Comparison of ENCODE assay signal across 8 mouse cellular contexts in the genomic region with DNA sequence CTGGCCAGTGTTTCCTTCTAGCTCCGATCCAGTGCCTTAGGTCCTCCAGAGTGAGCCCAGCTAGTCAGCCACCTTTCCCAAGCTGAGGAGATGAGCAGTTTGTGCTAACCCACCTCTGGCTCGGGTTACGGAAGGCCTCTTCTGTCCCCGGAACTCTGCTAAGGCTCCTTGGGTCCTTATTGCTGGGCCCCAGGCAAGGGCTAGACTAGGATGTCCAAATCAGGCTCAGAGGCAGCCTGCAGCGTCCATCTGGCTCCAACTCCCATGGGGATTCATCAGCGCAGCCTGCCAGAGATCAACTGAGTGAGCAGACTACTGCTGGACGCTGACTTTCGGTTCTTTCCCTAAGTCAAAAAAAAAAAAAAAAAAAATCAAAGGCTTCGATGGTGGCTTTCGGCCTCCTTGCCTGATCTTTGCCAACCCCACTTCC. TPM values are rescaled to one million over a fixed set of nuclear protein-coding genes. Genes with fewer than 3 reads are reported as not detected.
A peak's percentile ranks its signal among the peaks of the same experiment; 100 is the strongest.
DNase-seq lines count a peak whose midpoint lies in the region; ATAC-seq and TF ChIP-seq lines count a peak whose summit lies in the region.

No protein-coding gene starts in this region.

- H3K4me3 ChIP-seq in gastrocnemius, adult 2 months, result peak overlapping the region; percentile 69
- peak overlapping the region; percentile 59; the same call in 1 of the 2 replicates for H3K4me3 ChIP-seq in heart, embryonic 10.5 days
- peak overlapping the region; percentile 41 for H3K4me3 ChIP-seq in liver, embryonic 13.5 days (replicated peaks)
- peak overlapping the region; percentile 11 for H3K4me3 ChIP-seq in stomach, embryonic 16.5 days (replicated peaks; ENCODE audit: low read length)

- no peaks in the 10 kb centered on the region for H3K9me3 ChIP-seq in heart, embryonic 10.5 days
- no peaks in the 10 kb centered on the region for H3K9me3 ChIP-seq in liver, embryonic 13.5 days (replicated peaks)
- no peaks in the 10 kb centered on the region for H3K9me3 ChIP-seq in stomach, embryonic 16.5 days (replicated peaks; ENCODE audit: control insufficient read depth, low read length)

- no peaks in the 10 kb centered on the region for H3K36me3 ChIP-seq in heart, embryonic 10.5 days
- H3K36me3 ChIP-seq in liver, embryonic 13.5 days, result no peaks in the 10 kb centered on the region
- no peaks in the 10 kb centered on the region for H3K36me3 ChIP-seq in stomach, embryonic 16.5 days (ENCODE audit: control insufficient read depth, insufficient read depth, low read length)

- intact Hi-C loops in gastrocnemius, adult 2 months (cut with DNase I), result no loop called here

- peaks cover 40% of the 10 kb centered on the region for H3K4me1 ChIP-seq in heart, embryonic 10.5 days
- H3K4me1 ChIP-seq in liver, embryonic 13.5 days (replicated peaks), result peaks cover 31% of the 10 kb centered on the region
- H3K4me1 ChIP-seq in stomach, embryonic 16.5 days (ENCODE audit: control insufficient read depth, insufficient read depth, low read length), result peaks cover 21% of the 10 kb centered on the region

- peak; percentile 73 for DNase-seq in gastrocnemius, adult 2 months
- no peak for DNase-seq in gastrocnemius, postnatal 10 days
- DNase-seq in cerebellum, adult 9-11 months, result peak; percentile 86
- DNase-seq in heart, embryonic 10.5 days (ENCODE audit: low spot score), result no peak
- DNase-seq in liver, embryonic 13.5 days, result no peak
- no peak for DNase-seq in urinary bladder, postnatal 4 days (ENCODE audit: low spot score in 2 of 2)
- no peak for DNase-seq in thymus, postnatal 10 days (ENCODE audit: low spot score in 2 of 2)

- no peak for TF ChIP-seq CTCF in gastrocnemius, adult 2 months (IDR thresholded peaks at IDR 0.05)

- ATAC-seq in liver, embryonic 13.5 days (ENCODE audit: low read depth), result no peak
- no peak for ATAC-seq in stomach, embryonic 16.5 days (ENCODE audit: insufficient read depth, low FRiP score)

- 1% methylated on average over 10 of the region's 10 CpGs for WGBS in heart, embryonic 10.5 days
- 2% methylated on average over 10 of the region's 10 CpGs for WGBS in liver, embryonic 13.5 days (ENCODE audit: insufficient replicate concordance)
- WGBS in stomach, embryonic 16.5 days, result 5% methylated on average over 10 of the region's 10 CpGs

- no peak overlapping the region for H3K9ac ChIP-seq in liver, embryonic 13.5 days
- H3K9ac ChIP-seq in stomach, embryonic 16.5 days (ENCODE audit: low read length), result no peak overlapping the region

- H3K4me2 ChIP-seq in liver, embryonic 13.5 days, result peak overlapping the region; percentile 59
- peak overlapping the region; percentile 42; the same call in 1 of the 2 replicates for H3K4me2 ChIP-seq in stomach, embryonic 16.5 days (ENCODE audit: low read depth, low read length)

- peaks cover 98% of the 10 kb centered on the region for H3K27me3 ChIP-seq in heart, embryonic 10.5 days (ENCODE audit: insufficient read depth, poor library complexity, severe bottlenecking)
- H3K27me3 ChIP-seq in liver, embryonic 13.5 days, result peaks cover 100% of the 10 kb centered on the region
- peaks cover 90% of the 10 kb centered on the region for H3K27me3 ChIP-seq in stomach, embryonic 16.5 days (ENCODE audit: control insufficient read depth, insufficient read depth, low read length)

- H3K27ac ChIP-seq in gastrocnemius, adult 2 months, result no peak overlapping the region
- H3K27ac ChIP-seq in heart, embryonic 10.5 days, result no peak overlapping the region
- no peak overlapping the region for H3K27ac ChIP-seq in liver, embryonic 13.5 days
- H3K27ac ChIP-seq in stomach, embryonic 16.5 days (ENCODE audit: low read length), result no peak overlapping the region

RNA-seq across cellular contexts. Expression of a gene that starts 4.9 kb away (rescaled TPM):
- not detected for total RNA-seq in gastrocnemius, adult 2 months (2021)
- total RNA-seq in gastrocnemius, postnatal 10 days (2021), result not detected
- polyA plus RNA-seq in heart, embryonic 10.5 days (2016; fragmentation: Nextera tagmentation; extraction: Ambion mirVana), result 0.28 and 0.54 TPM in 2 replicates
- polyA plus RNA-seq in liver, embryonic 13.5 days (2015; fragmentation: Nextera tagmentation; extraction: Ambion mirVana), result 0.05 and 0.07 TPM in 2 replicates
- polyA plus RNA-seq in stomach, embryonic 16.5 days (2015; fragmentation: Nextera tagmentation; extraction: Ambion mirVana), result 1.4 and 1.7 TPM in 2 replicates

Comparison
In these comparisons a context has a peak if more than half of its experiments do, and no peak if none do; other contexts are left out.
1. DNase-seq: peak in gastrocnemius, adult 2 months (single experiment) and cerebellum, adult 9-11 months (single experiment); none in gastrocnemius, postnatal 10 days (single experiment), heart, embryonic 10.5 days (single experiment), liver, embryonic 13.5 days (single experiment), urinary bladder, postnatal 4 days (0 of 2) and thymus, postnatal 10 days (0 of 2).
2. H3K4me3 ChIP-seq: peak in every context shown above with its lines; median percentile 69 in gastrocnemius, adult 2 months; 59 in heart, embryonic 10.5 days; 41 in liver, embryonic 13.5 days; 11 in stomach, embryonic 16.5 days.